Mouse (Mus musculus) R1 (cell line): ENCODE results near the gene Faiml.

Experiments
- DNase-seq: peaks from one replicate; pipeline ENCODE4 v3.0.0-alpha.2; 2018; ENCODE audit warnings: low read depth, low spot score

Gene Faiml

DNA sequence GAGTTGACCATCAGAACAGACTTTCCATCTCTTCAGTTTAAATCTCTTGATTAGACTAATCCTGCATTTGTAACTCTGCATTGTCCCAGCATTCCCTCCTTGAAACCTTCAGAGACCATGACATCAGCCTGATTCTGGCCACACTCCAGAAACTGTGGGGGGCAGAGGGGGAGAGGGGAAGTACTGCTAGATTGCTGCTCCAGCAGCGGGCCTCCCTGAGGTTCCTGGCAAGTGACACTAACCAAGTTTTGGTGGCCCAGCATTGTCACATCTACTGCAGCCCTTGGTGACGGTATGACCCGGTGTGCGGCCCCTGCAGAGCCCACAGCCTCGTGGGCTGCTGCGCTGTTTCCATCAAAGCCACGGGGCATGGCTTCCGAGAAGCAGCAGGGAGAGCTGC, 56.8 kb downstream of the Faiml start:
- peak; percentile 33 for DNase-seq
